Mouse (Mus musculus) heart, embryonic 12.5 days (tissue): ENCODE results near the gene Osbpl11. TPM values are rescaled to one million over a fixed set of nuclear protein-coding genes. Genes with fewer than 3 reads are reported as not detected.
A peak's percentile ranks its signal among the peaks of the same experiment; 100 is the strongest.
"Not testable (repeated sequence)": the region's sequence is repeated elsewhere in the genome, so short reads cannot be mapped to it uniquely, and the experiment has no call there.

Source experiments
- ATAC-seq: fragments of 200-750 bp; cut with Nextera tagmentation; 2 replicates; pipeline ENCODE4 v1.8.0; 2017; ENCODE audit warnings: moderate TSS enrichment, moderate library complexity; ENCODE audit not compliant: insufficient number of reproducible peaks, low FRiP score
- H3K27ac ChIP-seq: fragments of 300-500 bp; sonication (generic); 2 replicates; pipeline ENCODE4 v1.5.1; 2016; ENCODE audit warnings: mild to moderate bottlenecking, moderate library complexity; ENCODE audit not compliant: poor library complexity, severe bottlenecking
- H3K27me3 ChIP-seq: fragments of 300-500 bp; sonication (generic); replicated peaks from 2 replicates; pipeline ENCODE4 v1.6.1; 2016; ENCODE audit warnings: mild to moderate bottlenecking, moderate library complexity
- H3K36me3 ChIP-seq: fragments of 300-500 bp; sonication (generic); 2 replicates; pipeline ENCODE4 v1.6.1; 2016; ENCODE audit warnings: mild to moderate bottlenecking, moderate library complexity
- H3K4me1 ChIP-seq: fragments of 300-500 bp; sonication (generic); replicated peaks from 2 replicates; pipeline ENCODE4 v1.6.1; 2016; ENCODE audit warnings: mild to moderate bottlenecking
- H3K4me2 ChIP-seq: fragments of 300-500 bp; sonication (generic); 2 replicates; pipeline ENCODE4 v1.6.1; 2016; ENCODE audit warnings: mild to moderate bottlenecking, moderate library complexity
- H3K4me3 ChIP-seq: fragments of 300-500 bp; sonication (generic); 2 replicates; pipeline ENCODE4 v1.5.1; 2016; ENCODE audit warnings: mild to moderate bottlenecking
- H3K9ac ChIP-seq: fragments of 300-500 bp; sonication (generic); 2 replicates; pipeline ENCODE4 v1.6.1; 2016; ENCODE audit warnings: mild to moderate bottlenecking, moderate library complexity
- H3K9me3 ChIP-seq: fragments of 300-500 bp; sonication (generic); replicated peaks from 2 replicates; pipeline ENCODE4 v1.6.1; 2016; ENCODE audit warnings: mild to moderate bottlenecking, moderate library complexity
- WGBS: fragments of 180-500 bp; shearing (Covaris S2); methylation state at CpG from one replicate; pipeline ENCODE4 v1.1.7; 2016; 5-methylcytosine and 5-hydroxymethylcytosine counted together
- polyA plus RNA-seq: library from polyadenylated mRNA; unstranded; fragments of >200 nt; fragmentation: Nextera tagmentation; extraction: Ambion mirVana; gene quantifications from 2 replicates; pipeline ENCODE4 v1.2.1, GENCODE M21; 2016

Gene Osbpl11
- polyA plus RNA-seq, 1 experiment from 2014 or later = 20.6 TPM

DNA sequence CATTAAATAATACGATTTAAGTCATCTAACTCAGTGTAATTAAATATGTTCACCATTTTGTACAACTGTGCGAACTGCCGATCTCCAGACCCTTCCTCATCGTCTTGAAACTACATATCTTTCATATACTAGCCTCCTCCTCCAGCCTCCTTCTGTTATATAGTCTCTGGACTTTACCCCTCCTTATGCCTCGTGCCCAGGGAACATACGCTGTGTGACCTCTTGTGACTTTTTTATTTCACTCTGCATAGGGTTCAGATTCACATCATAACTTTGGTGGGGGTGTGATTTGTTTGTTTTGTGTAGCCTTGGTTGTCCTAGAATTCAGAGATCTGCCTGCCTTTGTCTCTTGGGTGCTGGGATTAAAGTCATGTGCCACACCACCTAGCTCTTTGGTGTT lies 11.7 kb downstream of the Osbpl11 start:
- WGBS = 88% methylated on average over 6 of the region's 6 CpGs
- no peak overlapping the region for H3K4me3 ChIP-seq
- ATAC-seq = no peak
- H3K9ac ChIP-seq = no peak overlapping the region
- no peaks in the 10 kb centered on the region for H3K9me3 ChIP-seq
- peaks cover 31% of the 10 kb centered on the region for H3K36me3 ChIP-seq
- no peak overlapping the region for H3K27ac ChIP-seq
- no peak overlapping the region for H3K4me2 ChIP-seq
- H3K27me3 ChIP-seq = no peaks in the 10 kb centered on the region
- peaks cover 23% of the 10 kb centered on the region for H3K4me1 ChIP-seq

DNA sequence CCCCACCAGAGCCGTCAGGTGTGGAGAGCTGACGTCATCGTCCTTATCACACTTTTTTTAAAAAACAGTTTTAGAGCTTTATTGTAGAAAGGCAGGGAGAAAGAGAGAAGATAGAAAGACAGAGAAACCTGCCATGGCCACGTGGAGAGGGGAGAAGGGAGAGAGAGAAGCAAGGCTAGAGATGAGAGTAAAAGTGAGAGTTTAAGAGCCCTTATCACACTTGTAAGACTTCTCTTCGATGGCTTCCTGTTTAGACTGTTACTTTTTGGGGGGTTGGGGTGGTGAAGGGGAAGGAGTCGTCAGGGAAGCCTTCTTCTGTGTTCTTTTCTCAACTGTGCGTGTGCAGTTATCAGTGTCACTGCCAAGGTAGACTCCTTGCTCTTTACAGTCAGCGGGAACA lies 15.7 kb downstream of the Osbpl11 start:
- no peak overlapping the region for H3K4me3 ChIP-seq
- no peaks in the 10 kb centered on the region for H3K27me3 ChIP-seq
- no peaks in the 10 kb centered on the region for H3K9me3 ChIP-seq
- no peak overlapping the region for H3K4me2 ChIP-seq
- H3K9ac ChIP-seq = no peak overlapping the region
- no peak for ATAC-seq
- H3K4me1 ChIP-seq = peaks cover 14% of the 10 kb centered on the region
- H3K36me3 ChIP-seq = peaks cover 38% of the 10 kb centered on the region
- WGBS = 58% methylated on average over 8 of the region's 8 CpGs
- H3K27ac ChIP-seq = no peak overlapping the region

DNA sequence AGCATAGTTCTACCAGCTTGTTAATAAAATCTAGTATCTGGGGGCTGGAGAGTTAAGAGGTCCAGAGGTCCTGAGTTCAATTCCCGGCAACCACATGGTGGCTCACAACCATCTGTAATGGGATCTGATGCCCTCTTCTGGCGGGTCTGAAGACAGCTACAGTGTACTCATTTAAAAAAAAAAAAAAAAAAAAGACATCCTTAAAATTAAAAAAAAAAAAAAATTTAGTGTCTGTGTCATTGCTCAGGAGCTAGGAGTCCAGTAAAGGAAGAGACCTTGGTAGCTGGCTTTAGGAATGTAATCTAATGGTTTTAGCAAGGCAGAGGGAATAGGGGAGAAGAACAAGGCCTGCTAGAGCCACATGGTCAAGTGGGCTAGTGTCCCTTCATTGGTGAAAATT lies 25.9 kb downstream of the Osbpl11 start:
- H3K4me1 ChIP-seq = no peaks in the 10 kb centered on the region
- H3K4me2 ChIP-seq = no peak overlapping the region
- H3K36me3 ChIP-seq = peaks cover 66% of the 10 kb centered on the region
- H3K27ac ChIP-seq = no peak overlapping the region
- H3K9ac ChIP-seq = no peak overlapping the region
- WGBS = 71% methylated on average over 2 of the region's 2 CpGs
- ATAC-seq = no peak
- no peaks in the 10 kb centered on the region for H3K9me3 ChIP-seq
- no peak overlapping the region for H3K4me3 ChIP-seq
- H3K27me3 ChIP-seq = no peaks in the 10 kb centered on the region

DNA sequence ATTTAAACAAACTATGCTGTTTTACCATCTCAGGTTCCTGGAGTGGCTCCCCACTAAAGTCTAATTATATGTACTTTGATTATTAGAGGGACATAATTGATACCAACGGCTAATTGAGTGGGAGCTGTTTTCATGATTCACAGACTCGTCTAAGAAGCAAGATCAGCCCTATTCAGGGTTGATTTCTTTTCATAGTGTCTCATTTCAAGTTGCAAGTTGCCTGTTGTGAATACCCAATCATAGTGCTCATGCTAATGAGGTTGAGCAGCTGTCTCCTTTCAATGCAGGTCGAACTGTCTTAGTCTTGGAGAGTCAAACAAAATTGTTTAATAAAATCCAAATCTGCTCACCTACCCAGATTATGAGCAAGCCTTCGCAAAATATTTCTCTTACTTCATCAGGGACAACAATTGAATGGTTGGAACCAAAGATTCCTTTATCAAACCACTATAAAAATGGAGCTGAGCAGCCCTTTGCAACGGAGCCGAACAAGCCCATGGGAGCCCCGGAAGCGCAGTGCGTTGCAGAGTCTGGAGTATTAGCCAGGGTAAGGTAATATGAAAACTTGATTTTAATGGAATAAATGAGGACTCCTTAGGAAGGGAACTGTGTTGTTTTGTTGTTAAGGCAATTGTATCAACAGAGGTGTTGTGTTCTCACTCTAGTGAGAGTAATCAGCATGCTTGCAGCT lies 31.6 kb downstream of the Osbpl11 start:
- H3K4me3 ChIP-seq = no peak overlapping the region
- H3K36me3 ChIP-seq = peaks cover 48% of the 10 kb centered on the region
- H3K9me3 ChIP-seq = no peaks in the 10 kb centered on the region; the same call in 1 of the 2 replicates
- H3K9ac ChIP-seq = no peak overlapping the region
- no peak overlapping the region for H3K4me2 ChIP-seq
- H3K27me3 ChIP-seq = no peaks in the 10 kb centered on the region
- peaks cover 4% of the 10 kb centered on the region; the same call in 1 of the 2 replicates for H3K4me1 ChIP-seq
- ATAC-seq = no peak
- no peak overlapping the region for H3K27ac ChIP-seq
- WGBS = 88% methylated on average over 9 of the region's 9 CpGs

DNA sequence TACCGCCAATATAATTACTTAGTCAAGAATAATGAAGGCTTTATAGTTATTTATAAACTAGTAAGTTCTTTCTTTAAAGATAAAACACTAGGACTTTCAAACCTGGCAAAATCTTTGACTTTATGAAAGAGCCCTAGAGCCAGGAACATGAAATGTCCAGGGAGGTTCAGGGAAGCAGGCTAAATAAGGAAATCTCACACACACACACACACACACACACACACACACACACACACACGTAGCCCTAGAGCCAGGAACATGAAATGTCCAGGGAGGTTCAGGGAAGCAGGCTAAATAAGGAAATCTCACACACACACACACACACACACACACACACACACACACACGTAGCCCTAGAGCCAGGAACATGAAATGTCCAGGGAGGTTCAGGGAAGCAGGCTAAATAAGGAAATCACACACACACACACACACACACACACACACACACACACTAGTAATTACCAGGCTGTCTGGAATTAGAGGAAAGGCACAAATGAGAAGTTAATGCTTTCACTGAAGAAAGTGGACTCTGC lies 32.7 kb downstream of the Osbpl11 start:
- H3K36me3 ChIP-seq = peaks cover 47% of the 10 kb centered on the region
- not testable (repeated sequence) for H3K9me3 ChIP-seq, H3K4me1 ChIP-seq, H3K4me3 ChIP-seq, H3K27me3 ChIP-seq, H3K4me2 ChIP-seq
- peak overlapping the region; percentile 1; the same call in 1 of the 2 replicates for H3K9ac ChIP-seq
- H3K27ac ChIP-seq = peak overlapping the region; percentile 69
- WGBS = 48% methylated on average over 3 of the region's 3 CpGs
- ATAC-seq = peak; percentile 57; the same call in 1 of the 2 replicates

DNA sequence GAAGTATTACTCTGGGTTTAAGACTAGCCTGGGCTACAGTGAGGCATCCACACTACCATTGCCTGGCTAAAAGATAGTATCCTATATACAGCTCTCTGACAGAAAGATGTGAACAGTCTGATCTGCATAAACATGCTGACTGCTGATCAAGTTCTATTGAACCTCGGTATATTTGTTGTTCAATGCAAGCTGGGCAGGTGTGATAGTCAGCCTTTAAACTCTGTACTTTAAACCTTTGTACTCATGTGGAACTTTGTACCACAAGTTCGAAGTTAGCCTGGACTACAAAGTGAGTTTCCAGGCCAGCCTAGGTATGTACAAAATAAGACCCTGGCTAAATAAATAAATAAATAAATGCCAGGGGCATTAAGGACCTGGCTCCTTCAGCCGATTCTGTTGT lies 37.6 kb downstream of the Osbpl11 start:
- H3K9me3 ChIP-seq = no peaks in the 10 kb centered on the region; the same call in 1 of the 2 replicates
- WGBS = 87% methylated on average over 3 of the region's 3 CpGs
- no peak overlapping the region for H3K4me2 ChIP-seq
- H3K27me3 ChIP-seq = no peaks in the 10 kb centered on the region
- H3K9ac ChIP-seq = no peak overlapping the region
- no peak overlapping the region for H3K27ac ChIP-seq
- H3K4me3 ChIP-seq = no peak overlapping the region
- peaks cover 45% of the 10 kb centered on the region for H3K36me3 ChIP-seq
- no peak for ATAC-seq
- H3K4me1 ChIP-seq = no peaks in the 10 kb centered on the region

DNA sequence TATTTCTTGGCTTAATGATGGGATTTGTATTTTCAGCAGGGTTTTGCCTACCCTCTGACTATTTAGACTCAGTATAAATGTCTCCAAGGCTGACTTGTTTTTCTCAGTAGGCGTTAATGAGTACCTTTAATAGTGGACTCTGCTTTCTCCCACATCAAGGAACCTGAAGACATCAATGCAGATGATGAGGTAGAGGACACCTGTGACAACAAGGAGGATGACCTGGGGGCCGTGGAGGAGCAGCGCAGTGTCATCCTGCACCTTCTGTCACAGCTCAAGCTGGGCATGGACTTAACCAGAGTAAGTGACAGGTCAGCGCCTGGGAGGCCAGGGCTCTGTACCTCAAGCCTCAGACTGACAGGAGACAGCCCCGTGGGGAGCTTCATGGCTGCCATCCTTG lies 39.5 kb downstream of the Osbpl11 start:
- Histone ChIP-seq H3K9ac (no peak overlapping the region), H3K4me3 (no peak overlapping the region), H3K36me3 (peaks cover 59% of the 10 kb centered on the region), H3K4me2 (no peak overlapping the region), H3K9me3 (no peaks in the 10 kb centered on the region; the same call in 1 of the 2 replicates), H3K27ac (no peak overlapping the region), H3K27me3 (no peaks in the 10 kb centered on the region), H3K4me1 (no peaks in the 10 kb centered on the region)
- WGBS = 91% methylated on average over 5 of the region's 5 CpGs
- ATAC-seq = no peak

DNA sequence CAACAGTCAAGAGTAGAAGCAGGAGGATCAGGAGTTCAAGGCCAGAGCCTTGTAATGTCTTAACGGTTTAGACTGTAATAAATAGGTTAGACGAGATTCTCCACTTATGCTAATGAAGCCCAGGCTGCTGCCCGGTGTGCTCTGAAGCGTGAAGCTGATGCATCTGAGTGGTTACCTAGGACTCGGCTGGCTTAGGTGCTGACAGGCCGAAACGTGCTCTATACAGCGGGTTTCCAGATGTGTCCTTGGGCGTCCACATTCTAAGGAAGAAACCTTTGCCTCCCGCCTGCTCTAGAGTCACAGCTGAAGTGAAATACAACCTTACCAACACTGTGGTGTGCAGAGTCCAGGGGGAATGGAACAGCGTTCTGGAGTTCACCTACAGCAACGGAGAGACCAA lies 49.3 kb downstream of the Osbpl11 start:
- H3K4me3 ChIP-seq = no peak overlapping the region
- H3K9ac ChIP-seq = no peak overlapping the region
- 84% methylated on average over 12 of the region's 12 CpGs for WGBS
- no peaks in the 10 kb centered on the region for H3K9me3 ChIP-seq
- no peak overlapping the region for H3K4me2 ChIP-seq
- ATAC-seq = no peak
- no peaks in the 10 kb centered on the region for H3K4me1 ChIP-seq
- H3K36me3 ChIP-seq = peaks cover 72% of the 10 kb centered on the region
- no peaks in the 10 kb centered on the region for H3K27me3 ChIP-seq
- no peak overlapping the region for H3K27ac ChIP-seq

DNA sequence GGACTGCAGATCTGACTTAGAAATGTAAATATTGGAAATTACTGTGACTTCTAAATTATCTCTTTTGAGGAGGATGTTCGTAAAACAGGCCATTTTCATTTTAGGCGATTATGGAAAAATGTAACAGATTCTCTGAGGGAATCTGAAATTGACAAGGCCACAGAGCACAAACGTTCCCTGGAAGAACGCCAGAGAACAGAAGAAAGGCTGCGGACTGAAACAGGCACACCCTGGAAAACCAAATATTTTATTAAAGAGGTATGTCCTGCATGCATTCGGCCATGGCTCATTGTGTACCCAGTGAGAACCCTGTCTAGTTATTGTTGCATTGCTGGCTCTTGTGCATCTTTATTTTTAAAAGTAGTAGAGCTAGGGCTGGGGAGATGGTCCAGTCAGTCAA lies 51.3 kb downstream of the Osbpl11 start:
- 82% methylated on average over 6 of the region's 6 CpGs for WGBS
- H3K4me3 ChIP-seq = no peak overlapping the region
- H3K4me2 ChIP-seq = no peak overlapping the region
- no peak overlapping the region for H3K9ac ChIP-seq
- no peaks in the 10 kb centered on the region for H3K27me3 ChIP-seq
- peaks cover 72% of the 10 kb centered on the region for H3K36me3 ChIP-seq
- no peaks in the 10 kb centered on the region for H3K9me3 ChIP-seq
- no peak for ATAC-seq
- H3K4me1 ChIP-seq = no peaks in the 10 kb centered on the region
- H3K27ac ChIP-seq = no peak overlapping the region

DNA sequence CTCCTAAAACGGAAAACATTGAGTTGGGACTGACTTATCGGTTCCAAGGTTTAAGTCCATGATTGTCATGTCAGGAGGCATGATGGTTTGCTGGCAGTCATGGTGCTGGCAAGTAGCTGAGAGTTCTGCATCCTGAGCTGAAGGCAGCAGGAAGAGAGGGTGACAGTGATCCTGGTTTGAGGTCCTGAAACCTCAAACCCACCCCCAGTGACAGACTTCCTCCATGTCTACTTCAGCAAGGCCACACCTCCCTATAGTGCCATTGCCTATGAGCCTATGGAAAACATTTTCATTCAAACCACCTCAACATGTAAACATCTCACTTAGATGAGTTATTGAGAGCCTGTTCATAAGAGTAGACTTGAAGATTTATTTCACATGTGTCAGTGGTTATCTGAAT lies 54.4 kb downstream of the Osbpl11 start:
- no peak overlapping the region for H3K27ac ChIP-seq
- no peak overlapping the region for H3K4me2 ChIP-seq
- H3K36me3 ChIP-seq = peaks cover 80% of the 10 kb centered on the region
- H3K27me3 ChIP-seq = no peaks in the 10 kb centered on the region
- WGBS = 88% methylated on average over 2 of the region's 2 CpGs
- no peaks in the 10 kb centered on the region for H3K4me1 ChIP-seq
- no peak overlapping the region for H3K9ac ChIP-seq
- no peaks in the 10 kb centered on the region for H3K9me3 ChIP-seq
- ATAC-seq = no peak
- H3K4me3 ChIP-seq = no peak overlapping the region

DNA sequence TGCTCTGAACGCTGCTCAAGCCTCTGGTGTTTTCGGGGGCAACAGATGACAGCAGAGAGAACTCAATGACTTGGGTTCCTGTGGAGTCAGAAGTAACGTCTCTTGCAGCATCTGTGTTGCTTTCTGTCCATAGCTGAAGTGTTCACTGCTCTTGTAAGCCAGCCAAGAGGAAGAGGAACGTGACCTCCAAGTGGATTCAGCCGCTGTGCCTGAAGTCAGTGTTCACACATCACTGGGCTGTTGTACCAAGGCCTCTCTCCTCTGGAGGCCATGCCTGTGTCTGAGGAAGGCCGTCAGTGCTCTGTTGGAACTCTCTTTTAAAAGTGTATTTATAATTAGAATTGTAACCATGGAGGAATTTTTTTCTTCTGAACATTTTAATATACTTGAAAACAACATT lies 57.2 kb downstream of the Osbpl11 start:
- Histone ChIP-seq H3K4me2 (no peak overlapping the region), H3K27ac (no peak overlapping the region), H3K9me3 (no peaks in the 10 kb centered on the region), H3K36me3 (peaks cover 73% of the 10 kb centered on the region), H3K27me3 (no peaks in the 10 kb centered on the region), H3K4me1 (no peaks in the 10 kb centered on the region), H3K4me3 (no peak overlapping the region), H3K9ac (no peak overlapping the region)
- 74% methylated on average over 6 of the region's 6 CpGs for WGBS
- ATAC-seq = no peak
